Comparison of ENCODE assay signal across 11 mouse cellular contexts in the genomic region with DNA sequence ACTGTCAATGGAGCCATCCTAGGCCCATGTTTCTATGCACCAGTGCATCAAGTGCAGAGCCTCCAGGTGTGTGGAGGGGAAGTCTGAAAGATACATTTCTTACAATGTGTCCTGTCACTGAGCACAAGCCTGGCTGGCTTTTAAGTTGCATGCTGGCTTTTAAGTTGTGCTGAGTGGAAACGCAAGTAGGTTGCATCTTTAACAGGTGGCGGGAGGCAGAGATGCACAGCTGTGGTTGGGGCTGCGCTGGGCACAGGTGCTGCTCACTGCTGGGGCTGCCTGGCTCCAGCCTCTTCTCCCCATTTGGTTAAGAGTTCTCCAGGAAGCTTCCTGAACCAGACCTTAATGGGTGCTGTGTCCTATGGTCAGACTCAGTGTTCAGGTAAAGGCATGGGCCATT. TPM values are rescaled to one million over a fixed set of nuclear protein-coding genes. Genes with fewer than 3 reads are reported as not detected.
"Had no signal": no experiment of that assay in that cellular context is flagged by ENCODE, and none has a peak within 500 bp of the region (broad histone marks: within the 10 kb centered on the region; RNA-seq: fewer than 3 reads in every experiment).

No protein-coding gene starts in this region.

- H3K4me3 ChIP-seq: liver, embryonic 15.5 days; neural tube, embryonic 12.5 days had no signal

- H3K4me2 ChIP-seq: liver, embryonic 11.5 days; liver, embryonic 15.5 days; neural tube, embryonic 12.5 days had no signal

- H3K4me1 ChIP-seq: liver, embryonic 15.5 days; neural tube, embryonic 12.5 days had no signal

- H3K36me3 ChIP-seq: liver, embryonic 15.5 days; neural tube, embryonic 12.5 days had no signal

- H3K27me3 ChIP-seq: liver, embryonic 15.5 days; neural tube, embryonic 12.5 days had no signal

- H3K9ac ChIP-seq: liver, embryonic 15.5 days; neural tube, embryonic 12.5 days had no signal

- H3K9me3 ChIP-seq: liver, embryonic 15.5 days; neural tube, embryonic 12.5 days had no signal

- DNase-seq: kidney, adult 11 months; kidney, adult 9 months; kidney, postnatal 36 days; lung, adult 2 months; right cerebral cortex, postnatal 25 days had no signal

- H3K27ac ChIP-seq: kidney, postnatal 0 days; liver, embryonic 15.5 days; neural tube, embryonic 12.5 days had no signal

RNA-seq across cellular contexts. Expression of a gene that starts 21.9 kb away (rescaled TPM):
- total RNA-seq: megakaryocyte progenitor cell, adult 5-6 weeks; monocyte, adult 5-6 weeks had no signal
